35 mouse cellular contexts compared by ENCODE assay signal in genomic region chr2:116936371-116936770, GRCm38 (mm10). TPM values are rescaled to one million over a fixed set of nuclear protein-coding genes. Genes with fewer than 3 reads are reported as not detected.
"Had no signal": no experiment of that assay in that cellular context is flagged by ENCODE, and none has a peak within 500 bp of the region (broad histone marks: within the 10 kb centered on the region; RNA-seq: fewer than 3 reads in every experiment).

No protein-coding gene starts in this region.

- DNase-seq: gastrocnemius, adult 2 months; gastrocnemius, postnatal 10 days; gastrocnemius, postnatal 25 days; heart, adult 2 months; heart, postnatal 10 days; heart, postnatal 4 days; kidney, adult 18-20 months; kidney, adult 8-10 months; kidney, postnatal 10 days; kidney, postnatal 25 days; kidney, postnatal 4 days; liver; liver, embryonic 13.5 days; lung, adult 18-20 months had no signal

- H3K4me3 ChIP-seq: gastrocnemius, adult 2 months; heart, adult 2 months; heart, embryonic 12.5 days; hindbrain, embryonic 10.5 days; hindbrain, embryonic 12.5 days; intestine, embryonic 15.5 days; layer of hippocampus, adult 2 months; left cerebral cortex, adult 2 months; liver, embryonic 13.5 days; liver, embryonic 15.5 days had no signal

- H3K9me3 ChIP-seq: heart, embryonic 12.5 days; hindbrain, embryonic 10.5 days; hindbrain, embryonic 12.5 days; intestine, embryonic 15.5 days; liver, embryonic 13.5 days; liver, embryonic 15.5 days had no signal

- H3K27ac ChIP-seq: gastrocnemius, adult 2 months; heart, adult 2 months; hindbrain, embryonic 10.5 days; hindbrain, embryonic 12.5 days; hindbrain, embryonic 14.5 days; intestine, embryonic 15.5 days; layer of hippocampus, adult 2 months; left cerebral cortex, adult 2 months; liver, embryonic 13.5 days; liver, embryonic 15.5 days had no signal

- H3K27me3 ChIP-seq: heart, embryonic 12.5 days; hindbrain, embryonic 12.5 days; intestine, embryonic 15.5 days; liver, embryonic 13.5 days; liver, embryonic 15.5 days had no signal

- ATAC-seq: hindbrain, embryonic 16.5 days; inflammation-experienced regulatory T-cells, adult 6 months; intestine, embryonic 15.5 days; intestine, postnatal 0 days had no signal

- H3K4me1 ChIP-seq: hindbrain, embryonic 12.5 days; intestine, embryonic 15.5 days; liver, embryonic 13.5 days; liver, embryonic 15.5 days had no signal

- H3K9ac ChIP-seq: heart, embryonic 12.5 days; hindbrain, embryonic 12.5 days; hindbrain, embryonic 14.5 days; intestine, embryonic 15.5 days; liver, embryonic 13.5 days; liver, embryonic 15.5 days had no signal

- H3K36me3 ChIP-seq: heart, embryonic 12.5 days; hindbrain, embryonic 10.5 days; hindbrain, embryonic 12.5 days; intestine, embryonic 15.5 days; liver, embryonic 13.5 days; liver, embryonic 15.5 days had no signal

- H3K4me2 ChIP-seq: heart, embryonic 12.5 days; hindbrain, embryonic 12.5 days; hindbrain, embryonic 14.5 days; intestine, embryonic 15.5 days; liver, embryonic 11.5 days; liver, embryonic 13.5 days; liver, embryonic 15.5 days had no signal

RNA-seq across cellular contexts. Expression of gene Tmco5, which starts 57.9 kb away (rescaled TPM):
- total RNA-seq: gastrocnemius, adult 2 months; gastrocnemius, postnatal 10 days; gastrocnemius, postnatal 25 days; gastrocnemius, postnatal 4 days; granulocyte monocyte progenitor cell, adult 5-6 weeks; heart, adult 2 months; heart, postnatal 10 days; heart, postnatal 25 days; heart, postnatal 4 days had no signal
- polyA plus RNA-seq: heart, adult 2 months; heart, embryonic 12.5 days; heart, embryonic 14.5 days; heart, embryonic 16.5 days; hindbrain, embryonic 10.5 days; hindbrain, embryonic 12.5 days; hindbrain, embryonic 14.5 days; hindbrain, embryonic 16.5 days; inflammation-experienced regulatory T-cells, adult 6 months; intestine, embryonic 15.5 days; intestine, postnatal 0 days; kidney, embryonic 14.5 days; kidney, embryonic 16.5 days; limb, embryonic 11.5 days; limb, embryonic 14.5 days; liver, embryonic 11.5 days; liver, embryonic 13.5 days; liver, embryonic 15.5 days had no signal
